Mouse (Mus musculus): ENCODE measurements around the gene Gm10320. TPM values are rescaled to one million over a fixed set of nuclear protein-coding genes. Genes with fewer than 3 reads are reported as not detected.

Gm10320 gene
- polyA plus RNA-seq, 1 experiment from 2014 or later, result 1.0 TPM

GRCm38 (mm10) chr13:98440293-98440952 is 51.4 kb downstream of the Gm10320 start:
- H3K36me3 ChIP-seq (ENCODE audit: control insufficient read depth, insufficient read depth, low read length), result no peaks in the 10 kb centered on the region
- H3K4me3 ChIP-seq (ENCODE audit: low read depth, low read length), result no peak overlapping the region
- DNase-seq (ENCODE audit: low spot score, missing footprints) (no peak), ATAC-seq (ENCODE audit: low FRiP score) (no peak)
- H3K4me1 ChIP-seq (ENCODE audit: control insufficient read depth, insufficient read depth, low read length), result no peaks in the 10 kb centered on the region
- WGBS, result 56% methylated on average over 13 of the region's 13 CpGs
- no peaks in the 10 kb centered on the region for H3K27me3 ChIP-seq (ENCODE audit: control insufficient read depth, insufficient read depth, low read length)
- no peak overlapping the region for H3K27ac ChIP-seq (ENCODE audit: low read depth, low read length)
- H3K9ac ChIP-seq (ENCODE audit: low read length), result no peak overlapping the region
- H3K4me2 ChIP-seq, result no peak overlapping the region
- no peaks in the 10 kb centered on the region for H3K9me3 ChIP-seq (ENCODE audit: control insufficient read depth, low read length)

Other genes starting within 250 kb of the Gm10320 start
- 40.4 and 42.9 TPM in 2 replicates for gene Utp15, start 229.0 kb downstream of the Gm10320 start, polyA plus RNA-seq (2014; fragmentation: Nextera tagmentation; extraction: Ambion mirVana)
- gene Ankra2, start 228.9 kb downstream of the Gm10320 start, polyA plus RNA-seq (2014; fragmentation: Nextera tagmentation; extraction: Ambion mirVana), result 40.6 and 41.9 TPM in 2 replicates
- gene Gm21976, start 212.1 kb downstream of the Gm10320 start, polyA plus RNA-seq (2014; fragmentation: Nextera tagmentation; extraction: Ambion mirVana), result not detected in 2 replicates
- 823 and 852 TPM in 2 replicates for gene Btf3, start 175.0 kb downstream of the Gm10320 start, polyA plus RNA-seq (2014; fragmentation: Nextera tagmentation; extraction: Ambion mirVana)
- 4.4 and 5.2 TPM in 2 replicates for gene Foxd1, start 137.8 kb downstream of the Gm10320 start, polyA plus RNA-seq (2014; fragmentation: Nextera tagmentation; extraction: Ambion mirVana)
- gene Tmem174, start 145.4 kb upstream of the Gm10320 start, polyA plus RNA-seq (2014; fragmentation: Nextera tagmentation; extraction: Ambion mirVana), result not detected in 2 replicates
- gene Tmem171, start 202.8 kb upstream of the Gm10320 start, polyA plus RNA-seq (2014; fragmentation: Nextera tagmentation; extraction: Ambion mirVana), result not detected in 2 replicates